Mouse (Mus musculus) E14TG2a.4 (cell line): ENCODE results near the gene Ctbp1.

Experiments used
- CTCF ChIP-seq: conservative IDR thresholded peaks from 2 replicates; pipeline ENCODE4 v1.5.1; 2014; ENCODE audit warnings: low read length
- NANOG ChIP-seq: IDR thresholded peaks from 2 replicates; pipeline ENCODE4 v1.6.1; 2014; ENCODE audit warnings: borderline replicate concordance, low read length, mixed read lengths
- POU5F1 ChIP-seq: IDR thresholded peaks from 2 replicates; pipeline ENCODE4 v1.6.1; 2014; ENCODE audit warnings: low read length, borderline replicate concordance

DNA sequence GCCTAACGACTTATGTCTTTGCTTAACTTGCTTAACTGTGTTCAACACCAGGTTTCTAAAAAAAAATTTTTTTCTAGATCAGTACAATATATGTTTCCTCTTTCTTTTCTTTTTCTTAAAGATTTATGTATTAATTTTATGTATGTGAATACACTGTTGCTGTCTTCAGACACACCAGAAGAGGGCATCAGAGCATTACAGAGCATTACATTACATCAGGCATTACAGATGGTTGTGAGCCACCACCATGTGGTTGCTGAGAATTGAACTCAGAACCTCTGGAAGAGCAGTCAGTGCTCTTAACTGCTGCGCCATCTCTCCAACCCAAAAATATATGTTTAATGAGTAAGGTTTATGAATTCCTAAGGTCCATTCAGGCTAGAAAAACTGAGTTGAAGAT lies 27.0 kb upstream of the Ctbp1 start:
- TF ChIP-seq CTCF = no peak
- no peak for TF ChIP-seq NANOG
- TF ChIP-seq POU5F1 = no peak
